Mouse (Mus musculus): Measurements from ENCODE around the gene Rfx4. TPM values are rescaled to one million over a fixed set of nuclear protein-coding genes. Genes with fewer than 3 reads are reported as not detected.
A peak's percentile ranks its signal among the peaks of the same experiment; 100 is the strongest.

Rfx4 gene
- total RNA-seq, 2 experiments from 2014 or later: 9.4 to 10.1 TPM

DNA sequence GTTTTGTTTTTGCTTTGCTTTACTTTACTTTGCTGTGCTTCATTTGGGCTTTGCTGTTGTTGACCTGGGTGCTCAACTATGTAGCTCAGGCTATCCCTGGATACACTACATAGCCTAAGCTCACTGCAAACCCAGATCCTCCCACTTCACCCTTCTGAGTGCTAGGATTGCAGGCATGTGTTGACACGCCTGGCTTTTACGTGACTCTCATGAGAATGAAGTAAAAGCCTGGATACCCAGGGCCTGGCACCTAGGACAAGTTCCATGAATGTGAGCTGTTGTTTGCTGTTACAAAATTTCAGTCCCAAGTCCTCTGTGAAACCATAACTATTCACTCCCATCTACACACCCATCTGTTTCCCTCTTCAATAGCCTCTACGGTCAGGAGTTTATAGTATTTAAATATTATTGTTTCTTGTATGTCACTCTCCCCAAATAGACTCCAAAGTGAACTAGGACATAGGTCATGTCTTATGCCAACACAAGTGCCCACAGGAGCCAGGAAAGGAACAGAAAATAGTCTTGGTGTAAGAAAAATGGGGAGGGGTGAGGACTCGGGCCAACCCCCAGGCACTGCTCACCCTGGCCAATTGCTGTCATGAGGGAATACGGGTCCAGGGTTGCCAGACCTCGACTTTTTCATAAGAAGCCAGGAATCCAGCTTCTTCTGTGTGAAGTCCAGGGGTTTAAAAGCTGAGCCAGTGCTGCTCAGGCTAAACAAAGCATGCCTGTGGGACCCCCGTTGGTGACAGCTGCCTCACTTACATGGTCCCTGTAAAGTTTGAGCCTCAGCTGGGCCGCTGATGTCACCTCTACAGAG is 54.4 kb downstream of the Rfx4 start:
- DNase-seq: peak; percentile 44
- intact Hi-C loops (cut with DNase I): no loop called here

DNA sequence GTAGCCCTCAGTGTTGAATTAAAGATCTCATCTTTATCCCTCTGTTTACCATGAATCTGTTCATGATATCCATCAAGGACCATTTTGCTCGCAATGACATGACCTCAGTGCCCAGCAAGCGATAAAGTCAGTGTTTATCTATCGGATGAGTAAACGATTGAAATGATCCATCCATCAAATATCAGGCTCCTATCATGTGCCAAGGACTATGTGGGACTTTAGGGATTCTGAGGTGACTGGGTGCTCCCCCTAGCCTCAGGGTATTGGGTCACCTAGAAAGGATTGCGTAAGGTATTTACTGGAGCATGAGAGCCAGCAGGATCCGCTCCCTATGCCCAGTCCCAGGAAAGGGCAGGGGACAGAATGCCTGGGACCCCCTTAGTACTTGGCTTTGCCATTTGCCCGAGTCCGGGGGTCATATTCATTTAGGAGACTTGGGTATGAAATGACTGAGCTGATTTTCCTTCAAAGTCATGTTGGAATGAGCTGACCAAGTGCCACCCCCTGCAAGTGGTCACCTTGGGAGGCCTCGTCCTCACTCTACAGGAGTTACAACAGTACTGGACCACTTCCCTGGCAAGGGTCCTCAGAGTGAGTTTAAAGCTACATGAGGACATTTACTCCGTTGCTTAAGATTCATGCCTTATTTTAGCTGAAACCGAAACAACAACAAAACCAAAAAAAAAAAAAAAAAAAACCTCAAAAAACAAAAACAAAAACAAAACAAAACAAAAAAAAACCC is 55.5 kb downstream of the Rfx4 start:
- intact Hi-C loops (cut with DNase I): no loop called here
- no peak for DNase-seq

DNA sequence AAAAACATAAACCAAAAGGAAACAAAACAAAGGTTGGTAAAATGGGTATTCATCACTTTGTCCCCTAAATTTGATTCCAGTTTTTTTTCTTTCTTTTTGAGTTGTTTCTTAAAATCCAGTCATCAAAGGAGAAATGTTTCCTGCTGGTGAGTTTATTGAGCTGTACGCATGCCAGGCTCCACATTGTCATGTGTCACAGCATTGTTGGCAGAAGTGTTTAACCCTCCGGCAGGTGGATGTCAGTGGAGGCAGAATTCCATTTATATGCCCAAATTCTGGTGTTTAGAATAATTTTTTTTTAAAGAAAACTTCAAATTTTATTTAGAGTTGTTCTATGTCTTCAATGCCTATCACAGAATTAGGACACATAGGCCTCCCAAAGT is 56.0 kb downstream of the Rfx4 start:
- no peak for DNase-seq
- intact Hi-C loops (cut with DNase I): no loop called here

DNA sequence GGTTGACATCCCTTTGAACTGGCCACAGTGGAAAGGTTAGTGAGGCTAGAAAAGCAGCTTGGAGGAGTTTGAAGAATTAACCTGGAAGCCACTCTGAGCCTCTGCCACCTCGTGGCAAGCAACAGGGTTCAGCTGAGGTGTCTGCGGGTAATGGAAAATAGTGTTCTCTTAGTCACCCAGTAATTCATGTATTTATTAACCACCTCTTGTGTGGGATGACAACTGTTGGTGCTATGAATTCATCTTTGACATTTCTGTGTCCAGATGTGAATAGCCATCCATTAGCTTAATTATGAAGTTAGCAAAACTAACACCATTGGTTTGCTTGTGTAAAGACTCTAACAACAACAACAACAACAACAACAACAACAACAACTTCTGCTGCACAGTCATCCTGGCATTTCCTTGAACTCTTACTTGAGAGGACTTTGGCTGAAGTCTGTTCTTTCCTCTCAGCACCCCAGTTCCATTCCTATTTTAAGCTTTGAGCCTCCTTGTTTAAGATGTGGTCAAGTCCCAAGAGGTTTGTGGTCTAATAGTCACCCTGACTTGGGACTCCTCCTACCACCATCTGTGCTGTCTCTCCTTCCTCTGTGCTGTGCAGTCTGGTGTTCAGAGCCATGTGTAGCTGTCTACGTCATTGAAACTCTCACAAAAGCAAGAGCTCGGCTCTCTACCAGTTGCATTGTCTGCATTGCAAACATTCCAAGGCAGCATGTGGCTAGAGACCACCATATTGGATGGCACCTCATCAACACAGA is 60.0 kb downstream of the Rfx4 start:
- intact Hi-C loops (cut with DNase I): no loop called here
- DNase-seq: no peak

DNA sequence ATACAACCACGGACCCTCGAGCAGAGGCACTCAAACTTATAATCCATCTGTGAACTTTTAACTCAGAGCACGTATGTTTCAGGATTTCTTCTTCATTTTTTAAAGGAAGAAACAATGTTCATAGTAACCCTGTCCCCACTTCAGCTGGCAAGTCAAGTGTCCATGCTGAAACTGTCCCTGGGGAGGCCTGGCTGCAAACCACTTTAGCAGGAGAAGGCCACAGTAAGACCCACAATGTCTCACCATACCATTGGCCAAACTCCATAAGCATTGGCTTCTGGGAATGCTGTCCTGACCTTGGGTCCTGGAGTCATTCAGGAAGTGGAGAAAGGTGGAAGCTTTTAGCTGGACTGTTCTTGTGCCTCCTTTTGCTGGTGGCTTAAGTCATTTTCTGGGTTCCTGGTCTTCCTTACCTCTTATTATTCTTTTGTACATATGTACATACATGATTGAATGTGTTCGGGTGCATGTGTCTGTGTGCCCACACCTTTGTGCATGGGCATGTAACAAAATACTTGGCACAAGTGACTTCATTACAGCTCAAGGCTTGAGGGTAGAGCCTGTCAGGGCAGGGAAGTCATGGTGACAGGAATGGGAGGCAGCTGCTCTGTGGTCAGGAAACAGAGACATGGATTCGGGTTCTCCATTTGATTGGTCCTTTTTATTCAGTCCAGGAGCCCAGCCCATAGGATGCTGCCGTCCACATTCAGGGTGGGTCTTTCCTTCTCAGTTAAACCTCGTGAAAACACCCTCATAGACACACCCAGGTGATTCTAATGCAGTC is 61.4 kb downstream of the Rfx4 start:
- intact Hi-C loops (cut with DNase I): no loop called here
- DNase-seq: no peak

DNA sequence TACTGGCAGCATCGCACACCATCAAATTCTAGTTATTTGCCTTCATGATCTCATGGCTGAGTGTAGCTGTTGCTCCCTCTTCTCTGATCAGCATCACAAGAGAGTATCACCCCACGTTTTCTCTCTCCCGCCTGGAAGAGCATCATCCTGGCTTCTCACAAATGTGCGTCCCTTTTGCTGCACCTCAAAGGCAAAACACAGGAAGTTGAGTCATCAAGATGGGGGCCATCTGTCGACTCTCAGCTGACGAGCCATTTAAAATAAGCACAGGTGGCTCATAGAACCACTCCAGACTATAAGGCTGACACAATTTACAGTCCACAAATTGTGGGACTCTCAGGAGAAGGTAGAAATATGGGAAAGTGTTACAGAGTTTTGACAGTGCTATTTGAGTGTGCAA is 63.8 kb downstream of the Rfx4 start:
- DNase-seq: no peak
- intact Hi-C loops (cut with DNase I): no loop called here

DNA sequence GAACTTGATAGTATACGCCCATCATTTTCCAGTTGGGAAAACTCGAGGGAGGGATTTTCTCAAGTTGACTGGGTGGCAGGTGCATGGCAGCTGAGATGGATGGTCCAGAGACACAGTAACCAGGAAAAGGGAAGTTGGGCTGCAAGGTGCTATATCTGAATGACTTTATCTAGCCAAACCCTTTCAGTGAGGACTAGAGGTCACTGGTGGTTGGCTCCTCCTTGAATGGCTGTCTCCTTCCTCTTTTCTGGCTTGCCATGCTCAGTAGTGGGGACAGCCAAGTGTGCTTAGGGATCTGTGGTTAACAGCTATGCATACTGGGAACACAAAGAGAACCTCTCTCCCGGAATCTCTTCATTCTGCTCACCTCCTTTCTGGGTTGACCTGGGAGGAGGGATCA is 64.4 kb downstream of the Rfx4 start:
- intact Hi-C loops (cut with DNase I): no loop called here

DNA sequence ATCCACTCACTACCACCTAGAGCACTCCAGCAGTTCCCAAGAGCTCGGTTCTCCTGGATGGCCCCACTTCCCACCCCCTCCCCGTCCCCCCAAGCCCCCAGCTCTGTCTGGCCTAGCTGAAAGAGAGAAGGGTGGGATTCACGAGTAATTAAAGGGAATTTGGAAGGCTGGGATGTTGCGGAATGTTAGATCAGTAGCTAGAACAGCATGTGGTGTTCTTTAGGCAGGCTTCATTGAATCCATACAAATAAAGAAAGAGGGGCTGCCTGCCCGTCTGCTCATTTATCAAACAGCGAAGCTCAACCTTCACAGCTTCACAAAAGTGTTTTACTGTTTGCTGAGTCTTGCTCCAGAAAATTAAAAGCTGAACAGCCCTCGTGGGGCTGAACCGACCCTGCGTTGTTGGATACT is 66.9 kb downstream of the Rfx4 start:
- intact Hi-C loops (cut with DNase I): no loop called here
- no peak for DNase-seq

More for the DNA sequence above, 64.4 kb downstream of the Rfx4 start:
- DNase-seq: no peak

DNA sequence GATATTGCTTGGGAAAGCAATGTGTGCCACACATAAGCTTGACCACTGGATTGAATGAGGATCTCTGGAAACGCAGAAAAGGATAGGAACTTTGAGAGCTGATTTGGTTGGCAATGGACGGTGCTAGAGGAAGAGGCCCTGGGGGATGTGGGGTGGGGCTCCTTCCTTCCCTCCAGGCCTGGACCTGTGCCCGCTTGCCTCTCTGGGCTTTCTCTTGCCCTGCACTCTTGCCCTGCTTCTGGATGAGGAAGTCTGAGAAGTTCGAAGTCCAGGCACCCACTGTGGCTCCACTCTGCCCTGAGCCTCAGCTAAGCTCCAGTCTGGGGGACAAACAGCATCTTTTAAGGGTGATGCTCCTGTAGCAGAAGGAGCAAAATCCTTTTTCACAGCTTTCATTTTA is 67.8 kb downstream of the Rfx4 start:
- intact Hi-C loops (cut with DNase I): no loop called here
- DNase-seq: peak; percentile 40

DNA sequence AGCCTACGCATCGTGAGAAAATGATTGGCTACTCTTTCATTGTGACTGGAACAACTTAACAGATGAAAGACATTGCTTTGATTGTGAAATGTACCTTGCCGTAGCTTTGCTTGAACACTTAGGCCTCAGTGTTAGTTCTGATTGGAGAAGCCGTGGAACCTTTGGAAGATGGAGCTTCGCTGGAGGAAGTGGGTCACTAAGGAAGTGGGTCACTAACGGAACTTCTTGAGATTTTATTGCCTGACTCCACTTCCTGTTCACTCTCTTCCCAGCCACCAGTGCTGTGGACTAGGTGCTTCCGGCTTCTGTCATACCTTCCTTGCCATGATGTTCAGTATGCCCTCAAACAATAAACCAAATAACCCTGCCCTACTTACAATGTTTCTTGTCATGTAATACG is 73.1 kb downstream of the Rfx4 start:
- intact Hi-C loops (cut with DNase I): no loop called here
- no peak for DNase-seq

DNA sequence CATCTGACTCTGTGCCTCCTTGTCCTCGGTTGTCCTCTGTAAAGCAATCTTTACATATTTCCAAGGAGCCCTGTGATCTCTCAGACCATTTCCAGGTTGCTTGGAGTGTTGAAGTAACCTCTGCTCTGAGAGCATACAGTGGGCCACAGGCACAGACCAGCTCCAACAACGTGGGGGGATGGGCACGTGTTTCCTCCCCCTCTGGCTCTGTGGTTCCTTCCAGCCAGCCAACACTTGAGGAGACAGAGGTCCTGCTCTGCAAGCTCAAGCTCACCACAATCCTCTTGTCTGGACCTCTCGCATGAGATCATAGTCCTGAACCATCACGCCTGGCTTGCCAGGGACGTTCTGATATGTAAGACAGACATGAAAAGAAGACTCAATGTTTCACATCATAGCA is 79.7 kb downstream of the Rfx4 start:
- no peak for DNase-seq
- intact Hi-C loops (cut with DNase I): no loop called here

DNA sequence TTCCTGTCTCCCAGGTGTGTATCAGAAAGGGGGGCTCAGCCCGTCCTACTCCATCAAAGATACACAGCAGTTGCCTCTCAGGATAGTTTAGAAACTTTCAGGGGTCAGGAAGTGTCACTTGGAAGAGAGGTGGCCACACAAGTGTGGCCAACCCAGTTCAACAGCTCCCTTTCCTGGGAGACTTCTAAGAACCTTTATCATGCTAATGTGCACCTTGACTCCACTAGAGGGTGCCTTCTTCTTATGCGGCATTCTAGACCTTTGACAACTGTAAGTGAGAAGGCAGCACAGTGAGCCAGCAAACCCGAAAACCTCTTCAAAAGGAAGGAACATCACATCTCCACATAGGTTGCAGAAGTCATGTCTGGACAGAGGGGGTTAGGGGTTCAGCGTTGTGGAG is 80.2 kb downstream of the Rfx4 start:
- no peak for DNase-seq
- intact Hi-C loops (cut with DNase I): no loop called here

DNA sequence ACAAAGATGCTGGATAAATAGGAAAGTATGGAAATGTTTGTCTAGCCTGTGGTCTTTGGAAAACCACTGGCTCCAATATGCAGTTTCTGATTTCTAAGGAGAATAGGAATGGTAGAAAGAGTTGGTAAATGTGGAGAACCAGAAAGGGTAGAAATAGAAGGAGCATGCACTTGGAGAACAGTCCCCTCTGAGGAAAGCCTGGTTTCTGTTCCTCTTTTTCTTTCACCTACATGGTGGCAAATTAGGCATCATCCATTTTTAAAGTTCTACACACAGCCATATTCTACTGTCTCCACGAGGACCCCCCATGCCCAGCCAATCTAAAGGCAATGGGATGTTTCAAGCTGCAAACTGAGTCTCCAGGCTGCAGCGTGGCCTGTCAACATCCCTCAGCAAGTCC is 81.5 kb downstream of the Rfx4 start:
- intact Hi-C loops (cut with DNase I): no loop called here
- DNase-seq: no peak

DNA sequence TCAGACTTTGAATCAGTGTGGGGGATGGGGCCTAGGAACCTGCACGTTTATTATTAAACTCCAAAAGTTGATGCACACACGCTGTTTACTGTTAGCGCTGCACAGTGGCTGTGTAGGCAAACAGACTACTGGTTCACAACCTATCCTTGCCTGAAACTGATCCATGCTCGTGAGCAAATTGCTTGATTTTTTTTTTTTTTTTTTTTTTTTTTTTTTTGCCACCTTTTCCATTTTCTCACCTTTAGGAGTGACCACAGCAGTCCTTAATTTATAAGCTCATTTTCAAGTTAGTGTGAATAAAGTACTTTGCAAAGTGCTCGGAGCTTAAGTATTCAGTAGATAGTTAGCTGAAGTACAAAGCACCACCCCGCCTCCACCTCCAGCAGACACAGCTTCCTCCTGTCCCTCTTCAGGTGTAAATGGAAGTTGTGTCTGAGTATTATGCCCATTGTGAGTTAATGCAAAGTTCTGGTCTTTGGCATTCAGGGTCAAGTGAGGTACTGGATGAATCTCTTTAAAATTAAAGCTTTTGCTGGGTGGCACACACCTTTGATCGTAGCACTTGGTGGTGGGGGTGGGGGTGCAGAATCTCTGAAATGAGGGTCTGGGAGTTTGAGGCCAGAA is 83.1 kb downstream of the Rfx4 start:
- intact Hi-C loops (cut with DNase I): no loop called here

DNA sequence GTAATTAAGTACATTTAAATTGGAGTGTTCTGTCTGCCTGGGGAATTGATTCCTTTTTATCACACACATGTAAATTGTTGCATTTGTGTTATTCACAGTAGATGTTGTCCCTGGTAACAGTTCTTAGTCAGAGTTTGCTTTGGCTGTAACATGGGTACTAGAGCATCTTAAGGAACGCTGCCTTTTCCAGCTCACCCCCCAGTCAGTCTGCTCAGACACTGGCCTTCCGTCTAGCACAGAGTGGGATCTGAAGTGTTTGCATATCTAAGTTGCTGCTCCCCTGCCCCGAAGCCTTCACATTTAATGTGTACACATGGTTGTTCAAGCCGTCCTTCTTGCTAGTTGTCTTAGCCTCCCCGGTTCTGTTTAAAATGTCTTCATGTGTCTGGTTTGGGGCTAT is 90.8 kb downstream of the Rfx4 start:
- intact Hi-C loops (cut with DNase I): no loop called here
- DNase-seq: no peak

More for the DNA sequence above, 83.1 kb downstream of the Rfx4 start:
- DNase-seq: no peak

DNA sequence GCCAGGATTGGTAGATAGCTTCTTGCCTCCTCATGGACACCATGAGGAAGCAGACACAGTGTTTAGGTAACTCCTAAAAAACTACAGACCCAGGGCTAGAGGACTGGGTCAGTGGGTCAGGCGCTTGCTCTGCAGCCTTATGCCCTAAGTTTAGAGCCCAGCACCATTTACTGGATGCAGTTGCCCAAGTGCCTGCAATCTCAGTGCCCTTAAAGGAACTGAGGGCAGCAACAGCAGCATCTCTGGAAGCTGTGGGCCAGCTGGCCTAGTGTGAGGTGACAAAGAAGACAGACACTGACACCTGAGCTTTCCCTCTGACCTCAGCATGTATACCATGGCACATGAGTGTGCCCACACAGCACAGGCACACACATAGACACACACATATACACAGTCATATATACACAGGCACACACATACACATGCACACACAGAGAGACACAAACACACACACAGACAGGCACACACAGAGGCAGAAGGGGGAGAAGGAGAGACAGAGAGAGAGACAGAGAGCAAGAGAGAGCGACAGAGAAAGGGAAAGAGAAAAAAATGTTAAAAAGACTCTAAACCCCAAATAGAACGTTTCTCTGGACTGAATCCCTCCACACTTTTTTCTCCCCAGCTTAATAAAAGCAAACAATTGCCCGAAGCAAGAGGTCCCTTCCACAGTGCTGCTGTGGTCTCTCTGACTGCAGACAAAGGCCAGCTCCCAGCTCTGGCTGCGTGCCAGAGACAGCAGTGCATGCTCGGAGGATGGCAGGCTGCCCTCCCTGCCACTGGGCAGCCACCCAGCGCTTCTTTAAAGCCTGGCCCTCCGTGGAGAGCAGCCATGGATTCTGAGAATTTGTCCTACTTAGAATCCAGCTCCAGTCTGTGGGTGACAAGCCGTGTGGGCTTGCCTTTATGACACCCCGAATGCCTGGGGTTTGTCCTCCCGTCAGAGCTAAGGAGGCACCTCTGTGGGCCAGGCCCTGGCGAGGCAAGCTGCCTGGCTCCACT is 96.4 kb downstream of the Rfx4 start:
- intact Hi-C loops (cut with DNase I): no loop called here
- DNase-seq: peak; percentile 97

DNA sequence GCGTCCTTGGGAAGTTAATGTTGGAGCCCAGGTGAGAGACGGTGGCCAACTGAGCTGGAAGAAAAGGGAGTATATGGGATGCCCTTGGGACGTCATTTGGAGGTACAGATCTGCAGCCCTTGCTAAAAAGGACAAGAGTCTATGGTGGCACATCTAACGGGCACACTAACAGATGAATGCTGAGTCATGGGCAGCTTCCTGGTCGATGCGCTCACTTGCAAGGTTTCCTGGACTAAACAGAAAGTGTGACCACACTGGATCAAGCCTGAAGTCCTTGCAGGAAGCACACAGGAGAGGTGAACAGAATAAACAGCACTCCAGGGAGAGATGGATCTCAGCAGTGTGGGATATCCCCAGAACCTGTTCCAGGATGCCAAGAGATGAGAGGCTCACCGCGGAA is 98.2 kb downstream of the Rfx4 start:
- DNase-seq: no peak
- intact Hi-C loops (cut with DNase I): no loop called here

DNA sequence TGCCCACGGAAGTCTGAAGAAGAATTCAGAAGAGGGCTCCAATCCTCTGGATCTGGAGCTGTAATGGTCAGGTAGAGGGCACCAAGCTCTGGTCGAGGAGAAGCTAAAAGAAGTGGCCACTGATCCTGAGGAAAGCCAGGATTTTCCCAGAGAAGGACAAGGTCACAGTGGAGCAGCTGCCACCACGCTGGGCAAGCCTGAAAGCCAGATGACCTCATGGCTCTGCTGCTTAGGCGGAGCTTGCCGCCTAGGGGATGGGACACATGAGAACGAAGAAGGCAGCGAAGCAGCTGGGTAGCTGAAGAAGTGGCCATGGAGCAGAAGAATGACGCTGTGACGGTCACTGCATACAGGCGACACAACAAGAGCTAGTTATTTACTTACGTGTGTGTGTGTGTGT is 99.6 kb downstream of the Rfx4 start:
- no peak for DNase-seq
- intact Hi-C loops (cut with DNase I): no loop called here

DNA sequence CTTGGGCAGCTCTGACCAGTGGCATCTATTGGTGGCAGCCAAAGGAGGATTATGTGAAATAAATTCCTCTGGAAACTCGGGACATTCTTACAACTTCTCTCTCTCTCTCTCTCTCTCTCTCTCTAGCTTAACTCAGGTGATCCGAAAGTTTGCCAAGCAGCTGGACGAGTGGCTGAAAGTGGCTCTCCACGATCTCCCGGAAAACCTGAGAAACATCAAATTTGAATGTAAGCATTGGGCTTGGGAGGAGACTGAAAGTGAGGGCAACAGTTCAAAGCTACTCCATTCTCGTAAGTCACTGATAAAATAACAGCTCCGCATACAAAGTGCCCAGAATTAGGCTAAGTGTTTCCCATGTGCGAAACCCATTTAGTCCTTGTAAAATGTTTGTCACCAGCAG is 102.5 kb downstream of the Rfx4 start:
- DNase-seq: no peak
- intact Hi-C loops (cut with DNase I): no loop called here

Data from left cerebral cortex, postnatal 4 days (tissue).